Mouse (Mus musculus) liver, embryonic 11.5 days (tissue): ENCODE data around the gene Trim8. TPM values are rescaled to one million over a fixed set of nuclear protein-coding genes. Genes with fewer than 3 reads are reported as not detected.

Experiments
- ATAC-seq: fragments of 200-750 bp; cut with Nextera tagmentation; replicated peaks from 2 replicates; pipeline ENCODE4 v1.8.0; 2017; ENCODE audit warnings: moderate number of reproducible peaks, mild to moderate bottlenecking, moderate TSS enrichment, moderate library complexity; ENCODE audit not compliant: low FRiP score
- DNase-seq: peaks from one replicate; pipeline ENCODE4 v3.0.0-alpha.2; 2017; ENCODE audit warnings: low spot score
- H3K27ac ChIP-seq: fragments of 300-500 bp; sonication (generic); 2 replicates; pipeline ENCODE4 v1.5.1; 2014; ENCODE audit warnings: mild to moderate bottlenecking, low read depth, low read length, control low read depth
- H3K27me3 ChIP-seq: fragments of 300-500 bp; sonication (generic); replicated peaks from 2 replicates; pipeline ENCODE4 v1.6.1; 2014; ENCODE audit warnings: low read length, mixed read lengths; ENCODE audit not compliant: control insufficient read depth, insufficient read depth
- H3K36me3 ChIP-seq: fragments of 300-500 bp; sonication (generic); 2 replicates; pipeline ENCODE4 v1.6.1; 2014; ENCODE audit warnings: mild to moderate bottlenecking, low read length, moderate library complexity, mixed read lengths; ENCODE audit not compliant: control insufficient read depth, insufficient read depth
- H3K4me1 ChIP-seq: fragments of 300-500 bp; sonication (generic); replicated peaks from 2 replicates; pipeline ENCODE4 v1.6.1; 2014; ENCODE audit warnings: low read length, mixed read lengths; ENCODE audit not compliant: control insufficient read depth, insufficient read depth
- H3K4me2 ChIP-seq: fragments of 300-500 bp; sonication (generic); 2 replicates; pipeline ENCODE4 v1.6.1; 2014; ENCODE audit warnings: mild to moderate bottlenecking, control low read depth, moderate library complexity
- H3K4me3 ChIP-seq: fragments of 300-500 bp; sonication (generic); 2 replicates; pipeline ENCODE4 v1.5.1; 2014; ENCODE audit warnings: low read depth, low read length, control low read depth
- H3K9ac ChIP-seq: fragments of 300-500 bp; sonication (generic); 2 replicates; pipeline ENCODE4 v1.6.1; 2014; ENCODE audit warnings: low read depth, low read length, control low read depth
- H3K9me3 ChIP-seq: fragments of 300-500 bp; sonication (generic); 2 replicates; pipeline ENCODE4 v1.6.1; 2016; ENCODE audit warnings: low read length, inconsistent platforms, mixed read lengths; ENCODE audit not compliant: control insufficient read depth
- WGBS: fragments of 180-500 bp; shearing (Covaris S2); extraction: QIAGEN DNeasy Blood & Tissue Kit; methylation state at CpG from one replicate; pipeline ENCODE4 v1.1.7; 2014; 5-methylcytosine and 5-hydroxymethylcytosine counted together
- polyA plus RNA-seq: library from polyadenylated mRNA; unstranded; fragments of >200 nt; fragmentation: Nextera tagmentation; extraction: Ambion mirVana; gene quantifications from 2 replicates; pipeline ENCODE4 v1.2.1, GENCODE M21; 2014

The Trim8 gene
- polyA plus RNA-seq, 1 experiment from 2014 or later: 24.1 TPM

- no peak overlapping the region for H3K4me3 ChIP-seq
- H3K4me2 ChIP-seq: 0 out of 2 replicates have a peak overlapping the region, but pooled peaks have one; percentile 17
- H3K27ac ChIP-seq: peak overlapping the region; percentile 58
- WGBS: 26% methylated on average over 10 of the region's 10 CpGs
- no peaks in the 10 kb centered on the region for H3K9me3 ChIP-seq
- H3K4me1 ChIP-seq: peaks cover 32% of the 10 kb centered on the region
- H3K36me3 ChIP-seq: peaks cover 5% of the 10 kb centered on the region; the same call in 1 of the 2 replicates
- DNase-seq: no peak
- H3K9ac ChIP-seq: peak overlapping the region; percentile 10; the same call in 1 of the 2 replicates
- no peak for ATAC-seq
- no peaks in the 10 kb centered on the region for H3K27me3 ChIP-seq
Measured at GRCm38 (mm10) chr19:46471324-46472093, 30.0 kb upstream of the Trim8 start.

DNA sequence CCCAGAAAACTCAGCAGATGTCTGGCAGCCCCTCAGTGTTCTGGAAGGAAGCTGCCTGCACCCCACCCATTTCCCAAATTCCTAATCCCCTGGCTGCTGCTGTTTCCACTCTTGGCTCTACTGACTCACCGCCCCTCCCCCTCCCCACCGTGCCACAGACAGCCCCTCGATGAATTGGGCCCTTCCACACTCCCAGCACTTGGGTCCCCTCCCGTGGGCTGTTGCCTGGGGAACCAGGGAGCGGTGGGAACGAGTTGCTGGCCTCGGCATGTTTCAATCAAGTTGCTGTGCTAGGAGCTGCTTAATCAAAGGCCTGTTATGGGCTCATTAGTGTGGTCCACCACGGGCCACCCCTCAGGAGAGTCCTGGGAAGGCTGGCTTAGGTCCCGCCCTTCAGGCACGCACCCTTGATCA is 24.1 kb upstream of the Trim8 start:
- WGBS: 56% methylated on average over 10 of the region's 10 CpGs
- no peak for ATAC-seq
- Histone ChIP-seq H3K36me3 (peaks cover 14% of the 10 kb centered on the region), H3K27me3 (no peaks in the 10 kb centered on the region), H3K4me1 (peaks cover 49% of the 10 kb centered on the region), H3K9ac (no peak overlapping the region), H3K4me3 (no peak overlapping the region), H3K27ac (0 out of 2 replicates have a peak overlapping the region, but pooled peaks have one; percentile 9), H3K9me3 (no peaks in the 10 kb centered on the region), H3K4me2 (no peak overlapping the region)
- no peak for DNase-seq

DNA sequence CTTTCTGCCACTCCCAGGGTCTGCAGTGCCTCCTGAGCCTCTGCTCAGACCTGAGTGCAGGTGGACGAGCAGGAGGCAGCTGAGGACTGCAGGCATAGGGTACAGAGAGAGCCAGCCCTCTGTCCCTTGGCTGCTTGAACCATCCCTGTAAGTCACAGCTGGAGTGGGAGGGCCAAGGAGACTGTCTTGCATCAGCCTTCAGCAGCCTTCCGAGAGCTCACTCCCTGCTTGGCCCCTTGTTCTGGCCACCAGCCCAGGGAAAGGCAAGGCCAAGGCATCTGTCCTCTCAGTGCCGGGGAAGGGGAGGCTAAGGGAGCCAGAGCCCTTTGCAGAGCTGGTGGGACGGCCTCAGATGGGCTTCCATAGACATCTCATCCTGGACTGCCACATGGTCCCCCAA is 23.3 kb upstream of the Trim8 start:
- Histone ChIP-seq H3K4me1 (peaks cover 56% of the 10 kb centered on the region), H3K4me2 (no peak overlapping the region), H3K4me3 (no peak overlapping the region), H3K27me3 (no peaks in the 10 kb centered on the region), H3K27ac (0 out of 2 replicates have a peak overlapping the region, but pooled peaks have one; percentile 9), H3K9me3 (no peaks in the 10 kb centered on the region), H3K36me3 (peaks cover 14% of the 10 kb centered on the region), H3K9ac (peak overlapping the region; percentile 13; the same call in 1 of the 2 replicates)
- 82% methylated on average over 4 of the region's 4 CpGs for WGBS
- ATAC-seq (no peak), DNase-seq (no peak)

DNA sequence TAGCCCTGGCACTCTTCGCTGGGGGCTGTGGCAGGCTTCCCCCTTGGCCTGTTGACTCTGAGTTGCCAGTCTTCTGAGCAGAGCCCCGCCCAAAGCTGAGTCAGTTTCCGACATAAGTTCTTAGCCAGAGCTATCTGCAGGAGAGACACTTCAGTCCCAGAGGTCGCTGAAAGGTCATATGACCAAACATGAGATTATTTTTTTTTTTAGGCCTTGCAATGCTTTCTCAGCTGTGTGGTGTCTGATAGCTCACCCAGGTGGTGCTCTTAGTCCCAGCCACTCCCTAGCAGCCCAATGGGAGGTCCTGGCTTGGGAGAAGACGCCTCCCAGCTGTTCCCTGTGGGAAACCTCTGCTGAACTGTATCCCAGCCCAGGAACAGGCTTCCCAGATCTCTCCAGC is 22.7 kb upstream of the Trim8 start:
- 27% methylated on average over 5 of the region's 5 CpGs for WGBS
- H3K4me3 ChIP-seq: no peak overlapping the region
- no peaks in the 10 kb centered on the region for H3K9me3 ChIP-seq
- peak overlapping the region; percentile 28 for H3K27ac ChIP-seq
- H3K36me3 ChIP-seq: peaks cover 14% of the 10 kb centered on the region
- no peaks in the 10 kb centered on the region for H3K27me3 ChIP-seq
- no peak overlapping the region for H3K9ac ChIP-seq
- peak; percentile 66 for ATAC-seq
- H3K4me2 ChIP-seq: peak overlapping the region; percentile 13
- H3K4me1 ChIP-seq: peaks cover 61% of the 10 kb centered on the region
- DNase-seq: no peak

- H3K4me1 ChIP-seq: peaks cover 68% of the 10 kb centered on the region
- H3K4me3 ChIP-seq: no peak overlapping the region
- 58% methylated on average over 21 of the region's 21 CpGs for WGBS
- ATAC-seq: 0 out of 2 replicates have a peak, but pooled peaks have one; percentile 4
- no peak for DNase-seq
- H3K4me2 ChIP-seq: peak overlapping the region; percentile 13
- peaks cover 14% of the 10 kb centered on the region for H3K36me3 ChIP-seq
- H3K9me3 ChIP-seq: no peaks in the 10 kb centered on the region
- peak overlapping the region; percentile 28 for H3K27ac ChIP-seq
- H3K27me3 ChIP-seq: no peaks in the 10 kb centered on the region
- H3K9ac ChIP-seq: no peak overlapping the region
Measured at GRCm38 (mm10) chr19:46479306-46480075, 22.0 kb upstream of the Trim8 start.

- DNase-seq: no peak
- no peaks in the 10 kb centered on the region for H3K27me3 ChIP-seq
- H3K9me3 ChIP-seq: no peaks in the 10 kb centered on the region
- H3K9ac ChIP-seq: no peak overlapping the region
- 64% methylated on average over 10 of the region's 10 CpGs for WGBS
- no peak overlapping the region for H3K4me2 ChIP-seq
- peaks cover 81% of the 10 kb centered on the region for H3K4me1 ChIP-seq
- H3K4me3 ChIP-seq: no peak overlapping the region
- ATAC-seq: no peak
- peaks cover 12% of the 10 kb centered on the region for H3K36me3 ChIP-seq
- no peak overlapping the region for H3K27ac ChIP-seq
Measured at GRCm38 (mm10) chr19:46480624-46481345, 20.7 kb upstream of the Trim8 start.

GRCm38 (mm10) chr19:46481352-46481751 is 20.1 kb upstream of the Trim8 start:
- Histone ChIP-seq H3K9ac (no peak overlapping the region), H3K4me1 (peaks cover 87% of the 10 kb centered on the region), H3K27ac (no peak overlapping the region), H3K27me3 (no peaks in the 10 kb centered on the region), H3K4me2 (no peak overlapping the region), H3K4me3 (no peak overlapping the region), H3K36me3 (peaks cover 12% of the 10 kb centered on the region), H3K9me3 (no peaks in the 10 kb centered on the region)
- DNase-seq (no peak), ATAC-seq (no peak)
- 36% methylated on average over 3 of the region's 3 CpGs for WGBS

GRCm38 (mm10) chr19:46481756-46482155 is 19.7 kb upstream of the Trim8 start:
- no peak overlapping the region for H3K27ac ChIP-seq
- no peak overlapping the region for H3K9ac ChIP-seq
- no peaks in the 10 kb centered on the region for H3K27me3 ChIP-seq
- H3K4me2 ChIP-seq: no peak overlapping the region
- no peaks in the 10 kb centered on the region for H3K9me3 ChIP-seq
- WGBS: 25% methylated on average over 4 of the region's 4 CpGs
- no peak for ATAC-seq
- DNase-seq: no peak
- H3K4me3 ChIP-seq: no peak overlapping the region
- peaks cover 12% of the 10 kb centered on the region for H3K36me3 ChIP-seq
- peaks cover 89% of the 10 kb centered on the region for H3K4me1 ChIP-seq
